Mouse (Mus musculus): ENCODE measurements around the gene Gm10644.

Gene Gm10644

GRCm38 (mm10) chr8:83935435-83935834 lies 19.6 kb downstream of the Gm10644 start:
- DNase-seq (ENCODE audit: low spot score in 2 of 2), result no peak

- DNase-seq (ENCODE audit: low spot score in 2 of 2), result no peak
These were observed 20.0 kb downstream of the Gm10644 start for GRCm38 (mm10) chr8:83934994-83935393.

GRCm38 (mm10) chr8:83934222-83934621 lies 20.8 kb downstream of the Gm10644 start:
- DNase-seq (ENCODE audit: low spot score in 2 of 2), result no peak

GRCm38 (mm10) chr8:83926266-83926665 lies 28.7 kb downstream of the Gm10644 start:
- no peak for DNase-seq (ENCODE audit: low spot score in 2 of 2)

- no peak for DNase-seq (ENCODE audit: low spot score in 2 of 2)
These were observed 30.4 kb downstream of the Gm10644 start for GRCm38 (mm10) chr8:83924585-83924984.

- no peak for DNase-seq (ENCODE audit: low spot score in 2 of 2)
These were observed 32.3 kb downstream of the Gm10644 start for GRCm38 (mm10) chr8:83922727-83923126.

GRCm38 (mm10) chr8:83921558-83921957 lies 33.4 kb downstream of the Gm10644 start:
- peak; percentile 71 to 85 for DNase-seq (ENCODE audit: low spot score in 2 of 2)

GRCm38 (mm10) chr8:83917566-83917965 lies 37.4 kb downstream of the Gm10644 start:
- no peak for DNase-seq (ENCODE audit: low spot score in 2 of 2)

GRCm38 (mm10) chr8:83916015-83916414 lies 39.0 kb downstream of the Gm10644 start:
- DNase-seq (ENCODE audit: low spot score in 2 of 2), result no peak

GRCm38 (mm10) chr8:83914860-83915259 lies 40.1 kb downstream of the Gm10644 start:
- no peak for DNase-seq (ENCODE audit: low spot score in 2 of 2)

- DNase-seq (ENCODE audit: low spot score in 2 of 2), result no peak
These were observed 40.8 kb downstream of the Gm10644 start for GRCm38 (mm10) chr8:83914232-83914631.

GRCm38 (mm10) chr8:83911809-83912731 lies 42.9 kb downstream of the Gm10644 start:
- DNase-seq (ENCODE audit: low spot score in 2 of 2), result no peak

GRCm38 (mm10) chr8:83909311-83909710 lies 45.7 kb downstream of the Gm10644 start:
- no peak for DNase-seq (ENCODE audit: low spot score in 2 of 2)

- no peak for DNase-seq (ENCODE audit: low spot score in 2 of 2)
These were observed 46.4 kb downstream of the Gm10644 start for GRCm38 (mm10) chr8:83908583-83908982.

GRCm38 (mm10) chr8:83902961-83903666 lies 51.9 kb downstream of the Gm10644 start:
- no peak for DNase-seq (ENCODE audit: low spot score in 2 of 2)

- no peak for DNase-seq (ENCODE audit: low spot score in 2 of 2)
These were observed 53.2 kb downstream of the Gm10644 start for GRCm38 (mm10) chr8:83901566-83902485.

- no peak for DNase-seq (ENCODE audit: low spot score in 2 of 2)
These were observed 54.1 kb downstream of the Gm10644 start for GRCm38 (mm10) chr8:83900957-83901270.

GRCm38 (mm10) chr8:83900266-83900956 lies 54.6 kb downstream of the Gm10644 start:
- DNase-seq (ENCODE audit: low spot score in 2 of 2), result no peak

GRCm38 (mm10) chr8:83899363-83900252 lies 55.4 kb downstream of the Gm10644 start, which contains the start of gene Adgrl1:
Adgrl1 (plus strand) TSS chr8:83900105.
- DNase-seq (ENCODE audit: low spot score in 2 of 2), result peak; percentile 74 to 82

GRCm38 (mm10) chr8:83898985-83899362 lies 56.0 kb downstream of the Gm10644 start:
- peak in 1 of 2 experiments; percentile 33 for DNase-seq (ENCODE audit: low spot score in 2 of 2)
